Mouse (Mus musculus) gastrocnemius, adult 2 months (tissue): Measurements from ENCODE around the gene Gc. TPM values are rescaled to one million over a fixed set of nuclear protein-coding genes. Genes with fewer than 3 reads are reported as not detected.

Experiments
- DNase-seq: peaks from one replicate; pipeline ENCODE4 v3.0.0; 2022
- H3K27ac ChIP-seq: fragments of 200-600 bp; 2 replicates; pipeline ENCODE4 v1.8.1; 2022; ENCODE audit warnings: mild to moderate bottlenecking
- H3K4me3 ChIP-seq: fragments of 200-600 bp; 2 replicates; pipeline ENCODE4 v1.8.1; 2022; ENCODE audit warnings: mild to moderate bottlenecking, moderate library complexity
- CTCF ChIP-seq: fragments of 200-600 bp; IDR thresholded peaks from 2 replicates; pipeline ENCODE4 v1.8.1; 2022; ENCODE audit warnings: antibody characterized with exemption, mild to moderate bottlenecking, moderate library complexity
- intact Hi-C: fragments of 180-260 bp; cut with DNase I; formaldehyde crosslinking; loops from one replicate; pipeline ENCODE4 v1.15.1; 2025
- total RNA-seq, 2 experiments: library from RNA; stranded (reverse); gene quantifications; 2 replicates each; pipeline ENCODE4 v1.2.3; 2021

The Gc gene
- total RNA-seq, 2 experiments from 2014 or later: not detected

DNA sequence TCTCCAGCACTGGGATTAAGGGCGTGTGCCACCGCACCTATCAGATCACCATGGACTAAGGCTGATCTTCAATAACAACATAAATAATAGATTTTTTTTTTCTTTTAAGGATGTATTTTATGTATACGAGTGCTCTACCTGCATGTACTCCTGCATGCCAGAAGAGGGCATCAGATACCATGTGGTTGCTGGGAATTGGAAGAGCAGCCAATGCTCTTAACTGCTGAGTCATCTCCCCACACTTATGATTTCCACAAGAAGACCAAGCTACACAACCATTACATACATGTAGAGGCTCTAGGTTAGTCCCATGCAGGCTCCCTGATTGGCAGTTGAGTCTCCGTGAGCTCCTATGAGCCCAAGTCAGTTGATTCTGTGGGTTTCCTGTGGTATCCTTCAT, 13.3 kb downstream of the Gc start:
- intact Hi-C loops: no loop called here
- Histone ChIP-seq H3K27ac (no peak overlapping the region), H3K4me3 (no peak overlapping the region)
- no peak for TF ChIP-seq CTCF
- DNase-seq: no peak

DNA sequence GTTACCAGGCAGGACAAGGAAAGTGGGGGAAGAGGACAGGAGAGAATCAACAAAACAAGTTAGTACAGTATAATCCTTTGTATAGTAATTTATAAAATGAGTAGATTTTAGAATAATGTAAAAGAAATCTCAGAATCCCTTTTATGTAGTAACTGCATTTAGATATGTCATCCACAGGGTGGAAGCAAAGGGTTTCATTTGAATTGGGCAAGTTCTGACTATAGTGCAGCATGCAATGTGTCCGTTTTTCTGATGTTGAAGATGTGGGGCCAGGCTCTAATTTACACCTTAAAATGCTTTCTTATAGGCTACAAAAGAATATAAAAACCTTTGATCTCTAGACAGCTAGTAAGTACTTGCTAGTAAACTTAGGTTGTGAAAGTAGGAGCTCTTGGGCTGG, 46.2 kb downstream of the Gc start:
- no peak for TF ChIP-seq CTCF
- no peak overlapping the region for H3K27ac ChIP-seq
- DNase-seq: no peak
- H3K4me3 ChIP-seq: no peak overlapping the region
- intact Hi-C loops: no loop called here

DNA sequence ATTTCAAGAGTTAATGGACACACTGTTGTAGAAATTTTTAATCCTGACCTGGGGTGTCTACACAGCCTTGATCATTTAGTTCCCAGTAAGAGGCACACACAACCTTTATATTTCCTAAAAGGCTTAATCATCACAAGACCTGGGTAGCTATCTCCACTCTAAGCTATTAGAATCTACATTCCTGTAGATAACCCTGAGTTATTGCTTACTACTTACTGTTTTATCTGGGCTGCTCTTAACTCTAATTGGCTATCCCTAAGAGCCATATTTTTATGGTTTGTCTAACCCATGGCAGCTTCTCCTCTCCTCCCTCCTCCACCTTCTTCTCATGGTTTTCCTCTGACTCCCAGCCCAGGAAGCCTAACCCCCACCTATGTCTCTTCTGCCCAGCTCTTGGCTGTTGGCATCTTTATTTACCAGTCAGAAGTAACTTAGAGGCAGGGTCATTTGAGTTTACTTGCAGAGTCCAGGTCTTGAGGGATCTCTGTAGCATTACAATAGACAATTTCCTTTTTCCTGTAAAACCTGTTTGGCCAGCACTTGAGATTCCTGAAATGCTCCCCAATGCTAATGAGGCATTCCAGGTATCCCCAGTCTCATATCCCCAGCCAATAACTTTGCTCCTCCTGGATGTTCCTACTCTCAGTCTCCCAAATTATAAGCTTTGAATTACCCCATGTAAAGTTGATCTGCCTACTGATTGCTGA, 50.2 kb downstream of the Gc start:
- DNase-seq: no peak
- no peak overlapping the region for H3K4me3 ChIP-seq
- intact Hi-C loops: no loop called here
- TF ChIP-seq CTCF: no peak
- no peak overlapping the region for H3K27ac ChIP-seq

DNA sequence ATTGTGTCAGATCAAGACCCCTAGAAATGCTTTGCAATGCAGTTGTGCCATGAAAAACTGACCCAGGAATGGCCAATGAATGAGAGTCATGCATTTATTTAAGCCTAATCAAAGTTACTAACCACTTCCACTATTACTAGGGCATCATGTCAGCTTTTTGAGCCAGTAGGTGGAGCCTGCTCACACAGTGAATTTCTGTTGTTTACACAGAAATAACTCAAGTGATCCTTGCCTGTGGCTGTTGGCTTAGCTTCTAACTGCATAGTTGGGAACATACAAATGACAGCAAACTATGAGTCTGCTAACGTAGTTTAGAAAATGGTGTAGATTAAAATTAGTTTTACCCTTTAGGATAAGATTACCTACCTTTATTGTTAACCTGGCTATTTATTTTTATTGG, 52.6 kb downstream of the Gc start:
- no peak for TF ChIP-seq CTCF
- Histone ChIP-seq H3K4me3 (no peak overlapping the region), H3K27ac (no peak overlapping the region)
- DNase-seq: no peak
- intact Hi-C loops: no loop called here

DNA sequence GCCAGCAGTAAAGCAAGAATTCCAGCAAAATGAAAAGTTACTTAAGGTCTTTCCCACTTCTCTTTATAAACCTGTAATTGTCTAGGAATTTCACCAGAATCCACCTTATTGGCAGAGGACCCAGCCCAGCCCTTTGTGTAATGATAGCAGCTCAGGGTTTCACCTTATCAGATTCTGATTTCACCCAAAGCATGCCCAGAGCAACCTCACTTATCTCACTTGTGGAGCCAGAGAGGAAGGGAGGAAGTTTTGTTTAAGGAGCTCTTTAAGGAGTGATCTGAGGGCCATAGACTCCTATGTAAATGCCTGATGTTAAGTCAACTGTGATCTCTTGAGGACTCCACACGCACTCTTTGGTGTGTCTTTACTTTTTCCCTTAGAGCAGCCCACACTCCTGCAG, 67.3 kb downstream of the Gc start:
- H3K4me3 ChIP-seq: no peak overlapping the region
- intact Hi-C loops: no loop called here
- TF ChIP-seq CTCF: no peak
- DNase-seq: no peak
- no peak overlapping the region for H3K27ac ChIP-seq

DNA sequence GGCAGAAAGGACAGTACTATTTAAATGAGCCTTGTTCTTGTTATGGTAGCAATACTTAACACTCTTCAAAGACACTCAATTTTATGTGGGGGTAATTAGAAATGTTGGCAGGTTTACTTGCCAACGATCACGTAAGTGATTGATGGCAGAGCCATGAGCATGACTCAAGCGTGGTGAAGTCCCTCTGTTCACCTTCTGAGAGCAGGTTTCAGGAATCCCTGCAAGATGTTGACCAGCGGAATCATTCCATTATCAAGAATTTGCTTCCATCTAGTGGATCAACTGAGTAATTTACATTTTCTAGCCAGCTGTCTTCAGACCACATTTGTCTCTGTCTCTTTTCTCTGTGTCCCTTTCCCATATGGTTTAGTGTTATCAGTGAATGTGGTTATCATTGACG, 73.5 kb downstream of the Gc start:
- TF ChIP-seq CTCF: peak; percentile 69
- no peak overlapping the region for H3K27ac ChIP-seq
- intact Hi-C loops: loop anchor here (1.0 to 10.0 kb wide), 4 partner anchors 455 to 689 kb away; no protein-coding TSS in a partner anchor
- DNase-seq: no peak
- H3K4me3 ChIP-seq: no peak overlapping the region

DNA sequence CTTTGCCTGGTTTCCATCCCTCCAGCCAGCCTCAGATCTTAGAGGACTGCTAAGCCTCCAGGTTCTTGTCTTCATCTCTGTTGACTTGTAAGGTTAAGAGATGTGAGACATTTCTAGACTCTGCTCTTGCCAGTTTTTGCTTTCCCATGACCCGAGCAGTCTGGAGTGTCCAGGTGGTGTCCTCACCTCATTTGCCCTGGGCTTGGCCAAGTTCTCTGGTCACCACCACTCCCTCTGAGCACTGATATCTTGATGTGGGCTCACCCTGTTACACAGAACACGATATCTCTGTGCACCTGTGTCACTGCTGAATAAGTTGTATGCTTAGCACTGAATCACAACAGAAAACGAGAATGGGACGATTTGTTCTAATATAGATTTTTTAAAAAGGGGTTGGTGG, 76.4 kb downstream of the Gc start:
- no peak for TF ChIP-seq CTCF
- Histone ChIP-seq H3K4me3 (no peak overlapping the region), H3K27ac (no peak overlapping the region)
- intact Hi-C loops: loop anchor here (5.0 to 10.0 kb wide), 2 partner anchors 589 to 687 kb away; no protein-coding TSS in a partner anchor
- DNase-seq: no peak

DNA sequence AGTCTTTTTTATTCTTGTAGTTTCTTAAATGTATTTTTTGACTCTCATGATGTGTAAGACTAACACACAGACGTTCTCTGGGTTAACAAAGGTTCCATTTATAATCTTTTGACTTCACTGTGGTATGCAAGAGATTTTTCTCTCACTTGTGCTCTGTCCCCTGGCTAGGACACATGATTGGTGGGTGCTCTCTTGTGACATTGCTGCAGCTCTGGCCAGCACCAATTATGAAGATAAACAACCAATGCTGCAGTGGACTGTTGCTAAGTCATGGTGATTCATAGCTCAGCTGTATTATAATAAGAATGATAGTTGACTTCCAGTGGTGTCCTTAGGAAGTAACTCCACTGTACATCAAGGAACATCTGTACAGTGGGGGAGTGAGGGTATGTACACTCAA, 87.6 kb downstream of the Gc start:
- intact Hi-C loops: no loop called here
- no peak overlapping the region for H3K27ac ChIP-seq
- TF ChIP-seq CTCF: no peak
- no peak overlapping the region for H3K4me3 ChIP-seq
- DNase-seq: no peak

DNA sequence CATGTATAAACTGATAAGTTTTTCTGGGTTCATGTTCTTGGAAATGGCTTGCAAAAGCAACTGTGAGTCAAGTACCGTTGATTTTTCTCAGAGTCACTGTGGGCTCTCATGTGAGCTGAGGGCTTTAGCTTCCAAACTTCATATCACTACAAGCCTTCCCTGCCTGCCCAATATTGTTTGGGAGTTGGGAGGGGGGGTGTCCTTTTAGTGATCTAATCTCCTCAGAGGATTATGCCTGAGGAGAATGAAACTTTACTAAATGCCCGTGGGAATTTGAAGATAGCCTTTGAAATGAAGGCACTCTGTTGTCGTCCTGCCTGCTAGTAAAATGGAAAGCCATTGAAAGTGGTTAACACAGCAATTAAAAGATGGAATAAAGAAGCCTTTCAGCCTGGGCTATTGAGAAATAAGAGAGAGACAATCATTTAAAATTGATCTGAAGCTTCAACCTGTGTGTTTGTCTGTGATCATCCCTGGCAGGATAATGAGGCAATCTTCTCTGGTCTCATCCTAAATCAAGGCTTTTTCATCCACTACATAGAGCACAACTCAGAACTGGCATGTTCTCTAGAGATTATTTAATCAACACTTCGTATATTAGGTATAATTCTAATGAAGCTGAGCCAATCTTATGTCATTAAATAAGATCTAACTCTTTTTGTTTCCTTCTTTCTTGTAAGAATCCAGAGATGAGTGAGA, 89.5 kb downstream of the Gc start:
- no peak overlapping the region for H3K4me3 ChIP-seq
- intact Hi-C loops: no loop called here
- no peak for DNase-seq
- no peak overlapping the region for H3K27ac ChIP-seq
- TF ChIP-seq CTCF: no peak

Other genes with a start within 250 kb of the Gc start
- not detected for gene Npffr2, start 69.5 kb upstream of the Gc start, total RNA-seq